Mouse (Mus musculus) heart, embryonic 11.5 days (tissue): ENCODE results near the gene Evx1. TPM values are rescaled to one million over a fixed set of nuclear protein-coding genes. Genes with fewer than 3 reads are reported as not detected.

Source experiments
- ATAC-seq: fragments of 200-750 bp; cut with Nextera tagmentation; replicated peaks from 2 replicates; pipeline ENCODE4 v1.8.0; 2017; ENCODE audit warnings: moderate library complexity; ENCODE audit not compliant: insufficient number of reproducible peaks, low FRiP score, low TSS enrichment
- H3K27ac ChIP-seq: fragments of 300-500 bp; sonication (generic); 2 replicates; pipeline ENCODE4 v1.5.1; 2014; ENCODE audit warnings: mild to moderate bottlenecking, low read depth, low read length
- H3K27me3 ChIP-seq: fragments of 300-500 bp; sonication (generic); 2 replicates; pipeline ENCODE4 v1.6.1; 2014; ENCODE audit warnings: mild to moderate bottlenecking, low read length, mixed read lengths; ENCODE audit not compliant: control insufficient read depth, insufficient read depth
- H3K36me3 ChIP-seq: fragments of 300-500 bp; sonication (generic); 2 replicates; pipeline ENCODE4 v1.6.1; 2014; ENCODE audit warnings: mild to moderate bottlenecking, low read length, moderate library complexity, mixed read lengths; ENCODE audit not compliant: control insufficient read depth, insufficient read depth
- H3K4me1 ChIP-seq: fragments of 300-500 bp; sonication (generic); 2 replicates; pipeline ENCODE4 v1.6.1; 2014; ENCODE audit warnings: low read length; ENCODE audit not compliant: control insufficient read depth, insufficient read depth
- H3K4me2 ChIP-seq: fragments of 300-500 bp; sonication (generic); 2 replicates; pipeline ENCODE4 v1.6.1; 2014; ENCODE audit warnings: mild to moderate bottlenecking, moderate library complexity
- H3K4me3 ChIP-seq: fragments of 300-500 bp; sonication (generic); 2 replicates; pipeline ENCODE4 v1.5.1; 2014; ENCODE audit warnings: low read depth, low read length
- H3K9ac ChIP-seq: fragments of 300-500 bp; sonication (generic); 2 replicates; pipeline ENCODE4 v1.6.1; 2014; ENCODE audit warnings: mild to moderate bottlenecking, low read depth, low read length, moderate library complexity
- H3K9me3 ChIP-seq: fragments of 300-500 bp; sonication (generic); replicated peaks from 2 replicates; pipeline ENCODE4 v1.6.1; 2016; ENCODE audit warnings: low read length; ENCODE audit not compliant: control insufficient read depth
- WGBS: fragments of 180-500 bp; shearing (Covaris S2); extraction: QIAGEN DNeasy Blood & Tissue Kit; methylation state at CpG from one replicate; pipeline ENCODE4 v1.1.7; 2014; ENCODE audit not compliant: insufficient replicate concordance; 5-methylcytosine and 5-hydroxymethylcytosine counted together
- polyA plus RNA-seq: library from polyadenylated mRNA; unstranded; fragments of >200 nt; fragmentation: Nextera tagmentation; extraction: Ambion mirVana; gene quantifications from 2 replicates; pipeline ENCODE4 v1.2.1, GENCODE M21; 2014

Evx1 gene
- polyA plus RNA-seq, 1 experiment from 2014 or later = not detected

DNA sequence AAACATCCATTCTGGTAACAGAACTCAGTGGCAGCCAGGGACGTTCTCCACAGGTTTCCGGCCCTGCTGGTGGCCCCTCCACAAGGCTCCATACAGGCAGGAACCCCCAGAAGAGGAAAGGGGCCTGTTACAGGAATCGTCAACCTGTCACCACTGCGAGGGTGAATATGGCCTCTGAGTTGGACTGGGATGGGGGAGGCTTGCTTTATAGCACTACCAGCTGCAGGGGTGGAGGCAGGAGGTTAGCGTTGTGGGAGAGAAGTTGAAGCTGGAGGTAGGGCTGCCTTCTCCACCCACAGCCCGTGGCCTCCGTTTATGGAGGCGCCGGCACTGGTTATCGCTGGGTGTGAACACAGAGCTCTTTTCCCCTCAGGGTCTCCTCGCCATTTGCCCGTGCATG is 32.2 kb upstream of the Evx1 start:
- H3K9ac ChIP-seq = no peak overlapping the region
- no peak for ATAC-seq
- 46% methylated on average over 12 of the region's 12 CpGs for WGBS

DNA sequence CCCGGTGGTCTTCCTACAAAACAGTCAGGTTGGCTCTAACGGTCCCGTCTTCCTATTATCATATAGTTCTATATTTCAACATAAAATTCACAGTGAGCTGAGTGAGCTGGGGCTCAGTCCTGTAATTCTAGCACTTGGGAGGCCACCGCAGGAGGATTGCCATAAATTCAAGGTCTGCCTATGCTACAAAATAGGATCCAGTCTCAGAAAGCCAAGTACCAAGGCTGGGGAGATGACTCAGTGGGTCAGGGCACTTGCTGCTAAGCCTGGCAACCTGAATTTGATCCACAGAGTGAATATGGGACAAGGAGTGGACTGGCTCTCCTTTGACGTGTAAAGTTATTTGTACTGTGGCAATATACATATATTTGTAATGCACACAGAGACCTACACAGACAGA is 29.4 kb upstream of the Evx1 start:
- H3K27me3 ChIP-seq = peaks cover 3% of the 10 kb centered on the region; the same call in 1 of the 2 replicates
- H3K9me3 ChIP-seq = no peaks in the 10 kb centered on the region
- no peaks in the 10 kb centered on the region for H3K4me1 ChIP-seq
- no peak overlapping the region for H3K4me3 ChIP-seq
- no peak overlapping the region for H3K4me2 ChIP-seq
- no peak overlapping the region for H3K9ac ChIP-seq
- H3K27ac ChIP-seq = no peak overlapping the region
- ATAC-seq = no peak
- 83% methylated on average over 5 of the region's 5 CpGs for WGBS
- H3K36me3 ChIP-seq = no peaks in the 10 kb centered on the region

More for the DNA sequence above, 32.2 kb upstream of the Evx1 start:
- no peaks in the 10 kb centered on the region for H3K36me3 ChIP-seq
- no peak overlapping the region for H3K4me2 ChIP-seq
- H3K27me3 ChIP-seq = peaks cover 24% of the 10 kb centered on the region
- H3K27ac ChIP-seq = no peak overlapping the region
- no peaks in the 10 kb centered on the region for H3K9me3 ChIP-seq
- no peaks in the 10 kb centered on the region for H3K4me1 ChIP-seq
- no peak overlapping the region for H3K4me3 ChIP-seq

DNA sequence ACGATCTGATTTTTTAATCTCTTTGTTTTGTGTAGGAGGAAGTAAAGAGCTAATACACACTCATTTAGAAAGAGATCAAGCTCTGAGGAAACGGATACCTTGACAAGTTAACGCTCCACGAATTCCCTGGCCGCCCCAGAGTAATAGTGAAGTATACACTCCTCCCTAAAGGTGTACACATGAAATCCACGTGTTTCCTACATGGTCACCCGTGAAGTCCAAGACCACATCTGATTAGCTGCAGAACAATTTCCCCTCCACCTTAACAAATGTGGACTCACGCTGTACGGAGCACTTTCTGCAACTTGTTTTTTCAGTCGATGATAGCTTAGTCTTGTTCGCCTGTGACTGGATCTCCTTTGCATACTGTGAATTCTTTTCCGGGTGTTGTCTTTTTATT is 23.1 kb upstream of the Evx1 start:
- Histone ChIP-seq H3K36me3 (no peaks in the 10 kb centered on the region), H3K9ac (no peak overlapping the region), H3K4me1 (no peaks in the 10 kb centered on the region), H3K27ac (no peak overlapping the region), H3K27me3 (peaks cover 29% of the 10 kb centered on the region), H3K4me2 (no peak overlapping the region), H3K4me3 (no peak overlapping the region), H3K9me3 (no peaks in the 10 kb centered on the region)
- 19% methylated on average over 12 of the region's 12 CpGs for WGBS
- ATAC-seq = no peak

DNA sequence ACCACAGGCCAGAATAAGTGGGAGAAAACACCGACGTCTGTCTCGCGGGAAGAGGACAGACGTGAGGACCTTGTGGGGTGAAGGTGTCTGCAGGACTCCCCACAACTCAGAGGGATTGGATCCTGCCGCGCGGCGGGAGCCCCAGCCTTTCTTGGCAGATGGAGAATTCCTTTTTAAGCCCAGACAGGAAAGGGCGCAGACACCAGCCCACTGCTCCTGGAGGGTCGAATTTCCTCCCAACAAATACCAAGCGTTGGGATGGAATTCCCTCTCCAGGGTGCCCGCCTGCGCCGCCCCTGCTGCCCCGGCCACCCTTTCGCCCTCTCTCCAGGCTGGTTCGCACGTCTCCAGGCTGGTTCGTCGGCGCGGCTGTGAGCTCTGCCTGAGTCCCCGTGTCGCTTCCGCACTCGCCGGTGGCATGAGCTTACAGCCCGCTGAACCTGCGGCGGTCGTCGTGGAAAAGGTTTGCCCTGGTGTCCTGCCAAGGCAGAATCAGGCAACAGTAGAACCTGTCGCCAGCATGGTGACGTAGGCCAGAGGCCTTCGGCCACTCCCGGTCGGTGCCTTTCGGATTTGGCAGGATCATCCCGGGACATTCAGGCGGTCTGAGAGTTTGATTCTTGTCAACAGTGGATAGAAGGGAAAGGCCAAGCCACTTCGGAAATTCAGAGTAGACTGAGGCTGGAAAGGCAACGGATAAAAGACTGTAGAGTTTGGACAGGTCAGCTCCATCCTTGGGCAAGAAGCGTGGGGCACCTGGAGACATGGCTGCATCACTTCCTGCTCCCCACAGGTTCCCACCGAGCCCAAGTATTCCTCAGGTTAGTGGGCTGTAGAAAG is 22.1 kb upstream of the Evx1 start:
- no peaks in the 10 kb centered on the region for H3K4me1 ChIP-seq
- peak overlapping the region; percentile 44 for H3K4me3 ChIP-seq
- peak overlapping the region; percentile 81 for H3K4me2 ChIP-seq
- H3K36me3 ChIP-seq = no peaks in the 10 kb centered on the region
- H3K27ac ChIP-seq = no peak overlapping the region
- WGBS = 2% methylated on average over 45 of the region's 45 CpGs
- no peak for ATAC-seq
- H3K27me3 ChIP-seq = peaks cover 31% of the 10 kb centered on the region
- no peaks in the 10 kb centered on the region for H3K9me3 ChIP-seq
- peak overlapping the region; percentile 23; the same call in 1 of the 2 replicates for H3K9ac ChIP-seq

DNA sequence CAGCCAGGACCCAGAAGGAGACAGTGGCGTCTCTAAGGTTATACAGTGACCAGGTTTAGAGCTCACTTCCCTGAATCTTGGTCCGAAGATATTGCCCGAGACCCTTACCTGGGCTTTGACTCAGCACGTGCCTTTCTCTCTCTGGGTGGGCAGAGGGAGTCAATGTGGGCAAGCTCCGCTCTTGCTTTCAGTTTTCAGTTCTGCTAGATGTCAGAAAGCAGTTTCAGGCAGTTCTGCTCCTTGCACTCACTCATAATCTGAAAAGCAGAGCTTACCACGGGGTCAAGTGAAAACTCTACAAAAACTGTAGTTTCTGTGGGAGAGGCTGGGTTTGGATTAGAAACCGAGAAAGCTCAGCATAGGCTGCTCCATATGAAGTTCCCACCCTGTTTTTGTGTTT is 21.0 kb upstream of the Evx1 start:
- no peak overlapping the region for H3K4me3 ChIP-seq
- 59% methylated on average over 7 of the region's 7 CpGs for WGBS
- ATAC-seq = no peak
- H3K4me2 ChIP-seq = no peak overlapping the region
- H3K27me3 ChIP-seq = peaks cover 31% of the 10 kb centered on the region
- H3K9me3 ChIP-seq = no peaks in the 10 kb centered on the region
- no peak overlapping the region for H3K27ac ChIP-seq
- no peak overlapping the region for H3K9ac ChIP-seq
- no peaks in the 10 kb centered on the region for H3K4me1 ChIP-seq
- H3K36me3 ChIP-seq = no peaks in the 10 kb centered on the region

DNA sequence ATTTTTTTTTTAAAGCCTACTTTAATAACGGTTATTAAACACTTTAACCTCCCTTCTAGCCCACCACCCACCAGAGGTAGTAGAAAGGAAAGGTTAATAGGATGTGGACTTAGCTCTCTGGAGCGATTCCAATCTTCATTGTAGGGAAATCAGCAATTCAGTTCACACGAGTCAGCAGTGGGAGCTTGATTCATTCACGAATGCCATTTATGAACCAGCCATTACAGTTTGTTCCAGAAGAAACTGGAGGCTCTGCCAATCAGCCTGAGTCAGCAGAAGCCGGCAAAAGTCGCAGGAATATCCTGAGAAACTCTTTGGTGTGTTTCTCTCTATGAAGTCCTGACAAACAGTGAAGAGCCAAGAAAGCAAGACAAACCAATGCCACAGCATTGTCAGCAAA is 18.7 kb upstream of the Evx1 start:
- WGBS = 74% methylated on average over 6 of the region's 6 CpGs
- Histone ChIP-seq H3K27ac (no peak overlapping the region), H3K4me1 (no peaks in the 10 kb centered on the region), H3K27me3 (peaks cover 35% of the 10 kb centered on the region), H3K4me2 (no peak overlapping the region), H3K9me3 (no peaks in the 10 kb centered on the region), H3K9ac (no peak overlapping the region), H3K4me3 (no peak overlapping the region), H3K36me3 (no peaks in the 10 kb centered on the region)
- no peak for ATAC-seq

DNA sequence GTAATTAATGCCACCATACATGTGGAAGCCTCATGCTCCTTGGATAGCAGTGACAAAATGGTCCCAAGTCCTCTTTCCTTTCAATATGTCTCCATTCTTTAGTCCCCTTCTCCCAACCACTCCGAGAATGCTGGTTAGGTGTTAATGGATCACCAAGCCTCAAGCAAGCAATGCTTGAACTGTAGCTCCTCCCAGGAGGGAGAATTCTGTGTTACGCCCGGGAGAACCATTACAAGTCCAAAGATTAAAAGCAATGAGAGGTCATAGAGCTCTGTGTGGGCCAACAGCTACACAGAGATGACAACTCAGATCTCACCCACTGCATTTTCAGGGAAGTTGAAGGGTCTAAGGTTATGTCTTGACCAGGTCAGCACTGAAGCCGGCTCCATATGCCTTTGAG is 14.8 kb upstream of the Evx1 start:
- no peak for ATAC-seq
- no peak overlapping the region for H3K4me2 ChIP-seq
- H3K9ac ChIP-seq = no peak overlapping the region
- H3K4me3 ChIP-seq = no peak overlapping the region
- no peak overlapping the region for H3K27ac ChIP-seq
- H3K27me3 ChIP-seq = peaks cover 7% of the 10 kb centered on the region
- no peaks in the 10 kb centered on the region for H3K4me1 ChIP-seq
- H3K36me3 ChIP-seq = no peaks in the 10 kb centered on the region
- WGBS = 66% methylated on average over 4 of the region's 4 CpGs
- H3K9me3 ChIP-seq = no peaks in the 10 kb centered on the region

DNA sequence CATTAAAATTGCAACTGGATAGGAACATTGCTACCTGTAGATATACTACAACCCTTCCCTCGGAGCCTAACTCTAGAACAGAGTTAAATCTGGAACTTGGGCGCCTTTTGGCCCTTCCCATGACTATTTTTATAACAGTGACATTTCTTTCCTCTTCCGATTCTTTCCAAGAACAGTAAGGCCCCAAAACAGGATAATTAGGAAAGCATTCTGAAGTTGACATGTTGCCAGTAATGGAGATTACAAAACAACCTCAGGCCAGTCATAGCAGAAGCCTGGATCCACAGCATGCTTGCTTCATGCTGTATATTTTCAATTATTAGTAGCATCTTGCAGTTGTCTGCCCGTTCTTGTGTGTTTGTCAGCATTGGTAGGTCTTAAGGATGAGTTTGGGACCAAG is 12.5 kb upstream of the Evx1 start:
- no peak overlapping the region for H3K27ac ChIP-seq
- no peak overlapping the region for H3K4me3 ChIP-seq
- H3K4me1 ChIP-seq = no peaks in the 10 kb centered on the region
- peaks cover 11% of the 10 kb centered on the region for H3K27me3 ChIP-seq
- H3K36me3 ChIP-seq = no peaks in the 10 kb centered on the region
- no peak for ATAC-seq
- H3K9ac ChIP-seq = no peak overlapping the region
- no peaks in the 10 kb centered on the region for H3K9me3 ChIP-seq
- 73% methylated on average over 4 of the region's 4 CpGs for WGBS
- H3K4me2 ChIP-seq = no peak overlapping the region

DNA sequence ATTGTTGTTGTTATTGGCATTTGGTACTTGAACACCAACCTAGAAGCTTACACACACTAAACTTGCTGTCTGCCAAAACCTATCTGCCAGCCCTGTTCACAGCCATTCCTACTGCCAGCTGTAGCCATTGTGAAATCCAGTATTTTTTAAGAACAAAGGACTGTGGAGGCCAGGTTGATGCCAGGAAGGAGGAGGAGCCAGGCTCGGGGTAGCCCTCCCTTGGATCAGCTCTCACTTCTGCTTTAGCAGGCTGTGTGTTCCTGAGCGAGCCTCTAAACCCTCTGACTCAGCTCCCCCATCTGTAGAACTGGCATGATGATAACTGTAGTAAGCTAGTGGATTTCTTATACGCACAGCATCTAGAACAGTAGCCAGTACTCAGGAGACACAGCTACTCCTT is 9.9 kb upstream of the Evx1 start:
- no peaks in the 10 kb centered on the region for H3K9me3 ChIP-seq
- no peak overlapping the region for H3K4me3 ChIP-seq
- no peaks in the 10 kb centered on the region for H3K36me3 ChIP-seq
- WGBS = 52% methylated on average over 3 of the region's 3 CpGs
- no peak overlapping the region for H3K4me2 ChIP-seq
- no peak overlapping the region for H3K27ac ChIP-seq
- H3K9ac ChIP-seq = no peak overlapping the region
- ATAC-seq = no peak
- H3K27me3 ChIP-seq = peaks cover 36% of the 10 kb centered on the region
- no peaks in the 10 kb centered on the region for H3K4me1 ChIP-seq
